Mouse (Mus musculus): ENCODE data around the gene Evi2a. TPM values are rescaled to one million over a fixed set of nuclear protein-coding genes. Genes with fewer than 3 reads are reported as not detected.

Gene Evi2a
- polyA plus RNA-seq (2016; fragmentation: Nextera tagmentation; extraction: Ambion mirVana) = 1.6 and 3.0 TPM in 2 replicates

DNA sequence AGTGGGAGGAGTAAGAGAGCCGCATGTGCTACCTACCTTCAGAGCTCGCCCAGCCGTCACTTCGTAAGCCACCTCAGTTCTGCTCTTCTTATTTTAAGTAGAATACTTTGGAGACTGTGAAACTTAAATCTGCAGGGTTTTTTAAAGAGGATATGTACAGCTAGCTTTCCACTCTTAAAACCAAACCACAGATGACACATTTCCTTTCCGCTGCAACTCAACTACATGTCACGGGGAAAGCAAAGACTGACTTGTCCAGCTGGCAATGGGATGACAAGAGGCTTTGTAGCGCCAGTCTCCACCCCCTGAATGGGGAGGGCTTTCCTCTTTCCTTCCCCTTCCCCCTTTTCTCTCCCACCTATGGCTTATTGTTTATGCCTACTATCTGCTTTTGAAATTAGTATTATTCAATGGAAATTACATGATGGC, at the start of gene Evi2a, which contains the start of gene Evi2:
Evi2a (minus strand) TSS at position 277 of the 429 bp plus-strand sequence.
Evi2 (minus strand) TSS at position 257 of the 429 bp plus-strand sequence.
- H3K4me1 ChIP-seq = no peaks in the 10 kb centered on the region
- WGBS = 85% methylated on average over 7 of the region's 7 CpGs
- no peak within 1 kb of the TSS for H3K27ac ChIP-seq (replicated peaks)
- no peak within 1 kb of the TSS for H3K4me3 ChIP-seq
- H3K27me3 ChIP-seq (replicated peaks; ENCODE audit: low read depth, poor library complexity, severe bottlenecking) = no peaks in the 10 kb centered on the region
- H3K9me3 ChIP-seq = no peaks in the 10 kb centered on the region
- peaks cover 53% of the 10 kb centered on the region for H3K36me3 ChIP-seq (replicated peaks)
- DNase-seq (ENCODE audit: low spot score) = no peak

DNA sequence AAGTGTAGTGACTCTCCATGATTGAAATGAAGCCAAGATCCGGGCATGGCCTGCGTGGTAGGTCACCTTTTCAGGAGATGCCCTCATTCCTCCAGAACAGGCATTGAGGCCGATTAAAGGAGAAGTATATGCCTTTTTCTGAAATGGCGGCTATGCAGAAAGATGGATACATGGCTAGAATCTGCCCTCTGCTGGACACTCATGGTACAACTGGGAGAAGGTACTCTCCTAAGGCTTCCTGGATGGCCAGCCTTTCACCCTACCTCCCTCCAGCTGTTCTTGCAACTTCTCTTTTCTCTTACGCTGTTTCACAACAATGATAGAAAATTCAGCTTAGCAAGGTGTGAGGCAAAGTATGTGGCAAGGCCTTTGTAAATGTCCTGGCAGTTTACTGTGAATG, 47.3 kb upstream of the Evi2a start:
- Histone ChIP-seq H3K9me3 (no peaks in the 10 kb centered on the region), H3K36me3 (replicated peaks) (peaks cover 53% of the 10 kb centered on the region), H3K4me3 (no peak overlapping the region), H3K4me1 (peaks cover 9% of the 10 kb centered on the region), H3K27ac (replicated peaks) (no peak overlapping the region), H3K27me3 (replicated peaks; ENCODE audit: low read depth, poor library complexity, severe bottlenecking) (no peaks in the 10 kb centered on the region)
- DNase-seq (ENCODE audit: low spot score) = peak; percentile 64
- 52% methylated on average over 5 of the region's 5 CpGs for WGBS

DNA sequence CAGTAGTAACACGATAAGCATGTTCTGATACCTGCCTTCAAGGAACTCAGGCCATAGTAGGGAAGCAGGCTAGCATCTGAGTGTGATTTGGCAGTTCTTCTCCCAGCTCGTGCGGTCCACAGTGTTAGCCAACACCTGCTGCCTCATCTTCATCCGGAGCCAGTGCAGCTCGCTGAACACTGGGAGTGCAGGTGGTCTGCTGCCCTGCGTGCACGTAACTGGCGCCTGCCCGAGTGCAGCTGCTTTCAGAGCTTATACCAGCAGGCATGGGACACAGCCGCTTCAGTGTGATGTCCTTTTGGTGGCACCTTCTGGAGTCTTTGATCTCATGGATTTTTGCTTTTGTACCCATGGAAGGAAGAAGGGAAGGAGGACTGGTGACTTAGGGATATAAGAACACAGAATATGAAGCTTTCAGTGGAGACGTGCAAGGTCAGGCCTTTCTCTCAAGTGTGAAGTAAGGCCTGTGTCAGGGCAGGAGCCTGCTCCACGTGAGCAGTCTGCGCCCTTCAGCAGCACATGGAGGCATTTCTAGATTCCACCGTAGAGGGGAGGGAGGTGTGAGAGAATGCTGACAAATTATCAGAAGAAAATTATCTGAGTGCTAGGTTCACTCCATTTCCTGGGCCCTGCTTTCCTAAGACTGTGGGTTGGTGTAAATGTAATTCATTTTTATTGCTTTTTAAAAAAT, 45.1 kb upstream of the Evi2a start:
- no peak for DNase-seq (ENCODE audit: low spot score)
- H3K4me3 ChIP-seq = no peak overlapping the region
- no peak overlapping the region for H3K27ac ChIP-seq (replicated peaks)
- no peaks in the 10 kb centered on the region for H3K27me3 ChIP-seq (replicated peaks; ENCODE audit: low read depth, poor library complexity, severe bottlenecking)
- peaks cover 6% of the 10 kb centered on the region for H3K4me1 ChIP-seq
- 91% methylated on average over 14 of the region's 14 CpGs for WGBS
- no peaks in the 10 kb centered on the region for H3K9me3 ChIP-seq
- peaks cover 75% of the 10 kb centered on the region for H3K36me3 ChIP-seq (replicated peaks)

GRCm38 (mm10) chr11:79573836-79574235, 43.4 kb upstream of the Evi2a start:
- H3K4me3 ChIP-seq = no peak overlapping the region
- WGBS = 88% methylated on average over 3 of the region's 3 CpGs
- H3K27me3 ChIP-seq (replicated peaks; ENCODE audit: low read depth, poor library complexity, severe bottlenecking) = no peaks in the 10 kb centered on the region
- no peaks in the 10 kb centered on the region for H3K9me3 ChIP-seq
- DNase-seq (ENCODE audit: low spot score) = no peak
- H3K36me3 ChIP-seq (replicated peaks) = peaks cover 84% of the 10 kb centered on the region
- no peak overlapping the region for H3K27ac ChIP-seq (replicated peaks)
- no peaks in the 10 kb centered on the region for H3K4me1 ChIP-seq

DNA sequence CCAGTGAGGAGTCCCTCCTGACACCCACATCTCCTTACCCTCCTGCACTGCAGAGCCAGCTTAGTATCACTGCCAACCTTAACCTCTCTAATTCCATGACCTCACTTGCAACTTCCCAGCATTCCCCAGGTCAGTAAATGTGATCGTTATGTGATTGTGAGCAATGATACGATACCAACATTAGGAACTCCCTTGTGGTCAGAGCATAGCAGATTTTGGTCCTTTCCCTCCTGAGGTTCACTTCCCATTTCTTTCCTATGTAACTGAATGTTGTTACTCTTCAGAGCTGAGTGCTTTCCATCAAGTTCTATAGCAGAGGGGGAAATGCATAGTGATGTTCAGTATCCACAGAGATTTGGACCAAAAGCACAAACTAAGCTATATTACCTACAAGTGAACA, 39.9 kb upstream of the Evi2a start:
- no peak for DNase-seq (ENCODE audit: low spot score)
- H3K27ac ChIP-seq (replicated peaks) = no peak overlapping the region
- no peaks in the 10 kb centered on the region for H3K9me3 ChIP-seq
- H3K4me1 ChIP-seq = no peaks in the 10 kb centered on the region
- H3K36me3 ChIP-seq (replicated peaks) = peaks cover 97% of the 10 kb centered on the region
- H3K4me3 ChIP-seq = no peak overlapping the region
- WGBS = 89% methylated on average over 2 of the region's 2 CpGs
- no peaks in the 10 kb centered on the region for H3K27me3 ChIP-seq (replicated peaks; ENCODE audit: low read depth, poor library complexity, severe bottlenecking)

DNA sequence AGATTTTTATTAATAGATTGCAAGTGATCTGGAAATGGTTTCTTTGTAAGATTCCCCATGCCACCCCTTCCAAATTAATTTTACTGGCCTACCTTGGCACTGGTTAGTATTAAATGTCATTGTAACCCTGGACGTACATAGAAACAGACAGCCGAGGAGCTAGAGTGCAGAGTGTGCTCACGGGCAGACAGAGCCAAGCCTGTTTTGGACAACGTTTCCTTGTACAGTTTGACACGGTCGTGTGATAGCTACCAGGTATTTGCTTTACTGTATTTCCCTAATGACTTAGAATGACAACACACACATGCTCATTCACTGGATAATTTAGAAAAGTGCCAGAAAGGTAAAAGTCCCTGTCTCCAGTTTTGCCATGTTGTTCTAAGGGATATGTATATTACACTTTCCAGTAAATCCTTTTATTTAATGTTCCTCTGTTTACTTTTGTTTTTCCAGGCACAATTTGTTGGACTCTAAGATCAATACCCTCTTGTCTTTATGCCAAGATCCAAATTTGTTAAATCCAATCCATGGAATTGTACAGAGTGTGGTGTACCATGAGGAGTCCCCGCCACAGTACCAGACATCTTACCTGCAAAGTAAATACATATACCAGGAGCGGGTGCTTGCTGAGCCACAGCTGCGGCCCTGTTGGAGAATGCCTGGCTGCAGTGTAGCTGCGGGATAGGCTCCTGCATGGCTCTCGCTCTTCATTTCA, 37.9 kb upstream of the Evi2a start:
- peaks cover 96% of the 10 kb centered on the region for H3K36me3 ChIP-seq (replicated peaks)
- no peaks in the 10 kb centered on the region for H3K4me1 ChIP-seq
- H3K27ac ChIP-seq (replicated peaks) = no peak overlapping the region
- H3K4me3 ChIP-seq = no peak overlapping the region
- 90% methylated on average over 11 of the region's 11 CpGs for WGBS
- DNase-seq (ENCODE audit: low spot score) = no peak
- no peaks in the 10 kb centered on the region for H3K9me3 ChIP-seq
- H3K27me3 ChIP-seq (replicated peaks; ENCODE audit: low read depth, poor library complexity, severe bottlenecking) = no peaks in the 10 kb centered on the region

GRCm38 (mm10) chr11:79566947-79567346, 36.5 kb upstream of the Evi2a start:
- DNase-seq (ENCODE audit: low spot score) = no peak
- Histone ChIP-seq H3K4me3 (no peak overlapping the region), H3K27ac (replicated peaks) (no peak overlapping the region), H3K4me1 (no peaks in the 10 kb centered on the region), H3K27me3 (replicated peaks; ENCODE audit: low read depth, poor library complexity, severe bottlenecking) (no peaks in the 10 kb centered on the region), H3K9me3 (no peaks in the 10 kb centered on the region), H3K36me3 (replicated peaks) (peaks cover 97% of the 10 kb centered on the region)
- 57% methylated on average over 1 of the region's 1 CpGs for WGBS

- Histone ChIP-seq H3K36me3 (replicated peaks) (peaks cover 98% of the 10 kb centered on the region), H3K4me1 (no peaks in the 10 kb centered on the region), H3K27me3 (replicated peaks; ENCODE audit: low read depth, poor library complexity, severe bottlenecking) (no peaks in the 10 kb centered on the region), H3K9me3 (no peaks in the 10 kb centered on the region), H3K27ac (replicated peaks) (no peak overlapping the region), H3K4me3 (no peak overlapping the region)
- 93% methylated on average over 7 of the region's 7 CpGs for WGBS
- no peak for DNase-seq (ENCODE audit: low spot score)
Observed at GRCm38 (mm10) chr11:79563493-79563892, 33.1 kb upstream of the Evi2a start.

GRCm38 (mm10) chr11:79560536-79560935, 30.1 kb upstream of the Evi2a start:
- Histone ChIP-seq H3K36me3 (replicated peaks) (peaks cover 98% of the 10 kb centered on the region), H3K27ac (replicated peaks) (no peak overlapping the region), H3K4me1 (no peaks in the 10 kb centered on the region), H3K9me3 (no peaks in the 10 kb centered on the region), H3K27me3 (replicated peaks; ENCODE audit: low read depth, poor library complexity, severe bottlenecking) (no peaks in the 10 kb centered on the region), H3K4me3 (no peak overlapping the region)
- 91% methylated on average over 4 of the region's 4 CpGs for WGBS
- no peak for DNase-seq (ENCODE audit: low spot score)

GRCm38 (mm10) chr11:79552622-79553021, 22.2 kb upstream of the Evi2a start:
- Histone ChIP-seq H3K27ac (replicated peaks) (no peak overlapping the region), H3K4me3 (no peak overlapping the region), H3K9me3 (no peaks in the 10 kb centered on the region), H3K4me1 (no peaks in the 10 kb centered on the region), H3K36me3 (replicated peaks) (peaks cover 97% of the 10 kb centered on the region), H3K27me3 (replicated peaks; ENCODE audit: low read depth, poor library complexity, severe bottlenecking) (no peaks in the 10 kb centered on the region)
- DNase-seq (ENCODE audit: low spot score) = no peak
- 85% methylated on average over 1 of the region's 1 CpGs for WGBS

DNA sequence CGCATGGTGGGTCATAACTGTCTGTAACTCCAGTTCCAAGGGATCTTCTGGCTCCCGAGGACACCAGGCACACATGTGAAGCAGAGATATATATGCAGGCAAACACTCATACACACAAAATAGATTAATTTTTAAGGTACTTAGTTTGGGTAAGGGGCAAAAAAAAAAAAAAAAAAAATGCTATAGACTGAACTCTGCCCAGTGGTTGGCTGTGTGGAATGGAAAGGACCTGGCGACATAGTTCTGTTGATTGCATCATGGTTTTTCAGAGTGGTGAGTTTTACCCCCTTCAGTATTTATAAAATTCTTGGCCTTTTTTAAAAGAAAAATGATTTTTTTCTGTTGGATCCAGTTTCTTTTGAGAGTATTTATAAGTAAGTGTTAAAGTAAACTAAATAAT, 5.9 kb upstream of the Evi2a start:
- Histone ChIP-seq H3K36me3 (replicated peaks) (peaks cover 66% of the 10 kb centered on the region), H3K27me3 (replicated peaks; ENCODE audit: low read depth, poor library complexity, severe bottlenecking) (no peaks in the 10 kb centered on the region), H3K4me3 (no peak overlapping the region), H3K9me3 (no peaks in the 10 kb centered on the region), H3K27ac (replicated peaks) (no peak overlapping the region), H3K4me1 (no peaks in the 10 kb centered on the region)
- WGBS = 96% methylated on average over 3 of the region's 3 CpGs
- DNase-seq (ENCODE audit: low spot score) = no peak

DNA sequence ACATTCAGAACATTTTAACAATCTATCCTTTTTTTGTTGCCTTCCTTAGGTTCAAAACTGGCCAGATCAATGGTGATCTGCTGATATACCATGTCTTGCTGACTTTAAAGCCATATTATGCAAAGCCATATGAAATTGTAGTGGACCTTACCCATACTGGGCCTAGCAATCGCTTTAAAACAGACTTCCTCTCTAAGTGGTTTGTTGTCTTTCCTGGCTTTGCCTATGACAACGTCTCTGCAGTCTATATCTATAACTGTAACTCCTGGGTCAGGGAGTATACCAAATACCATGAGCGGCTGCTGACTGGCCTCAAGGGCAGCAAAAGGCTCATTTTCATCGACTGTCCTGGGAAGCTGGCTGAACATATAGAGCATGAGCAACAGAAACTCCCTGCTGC, 5.1 kb upstream of the Evi2a start:
- no peaks in the 10 kb centered on the region for H3K4me1 ChIP-seq
- no peaks in the 10 kb centered on the region for H3K27me3 ChIP-seq (replicated peaks; ENCODE audit: low read depth, poor library complexity, severe bottlenecking)
- H3K27ac ChIP-seq (replicated peaks) = no peak overlapping the region
- no peak for DNase-seq (ENCODE audit: low spot score)
- H3K4me3 ChIP-seq = no peak overlapping the region
- H3K36me3 ChIP-seq (replicated peaks) = peaks cover 68% of the 10 kb centered on the region
- WGBS = 92% methylated on average over 4 of the region's 4 CpGs
- no peaks in the 10 kb centered on the region for H3K9me3 ChIP-seq
